Mouse (Mus musculus): Measurements from ENCODE around the gene Myh6.
"Not testable (repeated sequence)": the region's sequence is repeated elsewhere in the genome, so short reads cannot be mapped to it uniquely, and the experiment has no call there.

GRCm38 (mm10) chr14:54972786-54973185 is 6.1 kb upstream of the Myh6 start:
- TF ChIP-seq CTCF (IDR thresholded peaks at IDR 0.05; ENCODE audit: borderline replicate concordance, insufficient read depth, low read length); POLR2A (IDR thresholded peaks at IDR 0.05; ENCODE audit: low read depth, low read length): not testable (repeated sequence)

Data from embryonic fibroblast, embryonic 13.5 days (primary cell).